Mouse (Mus musculus): ENCODE measurements around the gene Mog. TPM values are rescaled to one million over a fixed set of nuclear protein-coding genes. Genes with fewer than 3 reads are reported as not detected.

Gene Mog
- polyA plus RNA-seq, 1 experiment from 2014 or later, result 0.19 TPM

DNA sequence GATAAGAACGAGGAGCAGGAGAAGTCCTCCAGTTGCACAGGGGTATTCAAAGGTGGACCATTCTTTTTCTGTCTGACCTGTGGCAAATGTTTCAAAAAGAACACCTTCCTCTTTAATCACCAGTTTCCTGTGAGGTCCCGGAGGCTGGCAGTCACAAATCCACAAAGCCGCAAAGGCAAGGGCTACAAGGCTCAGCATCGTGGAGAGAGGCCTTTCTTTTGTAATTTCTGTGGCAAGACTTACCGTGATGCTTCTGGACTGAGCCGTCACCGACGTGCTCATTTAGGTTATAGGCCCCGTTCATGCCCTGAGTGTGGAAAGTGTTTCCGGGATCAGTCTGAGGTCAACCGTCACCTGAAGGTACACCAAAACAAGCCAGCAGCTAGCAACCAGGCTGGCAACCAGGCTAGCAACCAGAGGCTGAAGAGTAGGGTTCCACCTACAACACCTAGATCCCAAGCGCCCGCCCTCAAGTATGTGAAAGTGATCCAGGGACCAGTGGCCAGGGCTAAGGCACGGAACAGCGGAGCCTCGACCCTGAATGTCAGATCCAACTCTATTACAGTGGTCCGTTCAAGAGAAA lies 13.6 kb downstream of the Mog start:
- H3K9me3 ChIP-seq (ENCODE audit: control insufficient read depth, low read depth, low read length), result no peaks in the 10 kb centered on the region
- H3K4me1 ChIP-seq (ENCODE audit: control insufficient read depth, insufficient read depth, low read length), result no peaks in the 10 kb centered on the region
- H3K27ac ChIP-seq (ENCODE audit: low read length), result no peak overlapping the region
- H3K27me3 ChIP-seq (ENCODE audit: control insufficient read depth, insufficient read depth, low read length), result no peaks in the 10 kb centered on the region
- no peak overlapping the region for H3K4me3 ChIP-seq (ENCODE audit: low read depth, low read length)
- ATAC-seq (ENCODE audit: insufficient number of reproducible peaks, insufficient read depth, low FRiP score, low read depth), result no peak
- peaks cover 20% of the 10 kb centered on the region for H3K36me3 ChIP-seq (ENCODE audit: control insufficient read depth, insufficient read depth, low read length)
- WGBS, result 91% methylated on average over 17 of the region's 17 CpGs
- H3K4me2 ChIP-seq (replicated peaks; ENCODE audit: low read depth, low read length), result no peak overlapping the region
- H3K9ac ChIP-seq (replicated peaks; ENCODE audit: low read depth, low read length), result no peak overlapping the region

DNA sequence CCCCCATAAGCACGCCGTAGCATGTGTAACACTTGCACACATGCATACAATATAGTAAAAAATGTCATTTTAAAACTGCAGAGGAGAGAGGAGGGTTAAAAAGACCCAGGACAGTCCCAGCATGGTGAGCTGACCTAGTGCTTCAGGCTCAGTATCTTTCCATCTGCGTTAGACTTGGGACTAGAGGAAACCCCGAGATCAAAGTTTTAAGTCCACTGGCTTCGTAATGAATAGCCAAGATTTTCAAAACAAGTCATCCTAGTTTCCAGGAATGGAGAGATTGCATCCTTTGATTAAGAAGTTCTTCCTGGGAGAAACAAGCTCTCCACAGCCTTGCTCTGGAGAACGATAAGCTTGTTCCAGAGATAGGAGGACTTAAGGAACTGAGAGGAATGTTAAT lies 15.0 kb downstream of the Mog start:
- no peak overlapping the region for H3K4me3 ChIP-seq (ENCODE audit: low read depth, low read length)
- H3K9me3 ChIP-seq (ENCODE audit: control insufficient read depth, low read depth, low read length), result no peaks in the 10 kb centered on the region
- WGBS, result 90% methylated on average over 6 of the region's 6 CpGs
- H3K4me1 ChIP-seq (ENCODE audit: control insufficient read depth, insufficient read depth, low read length), result no peaks in the 10 kb centered on the region
- H3K4me2 ChIP-seq (replicated peaks; ENCODE audit: low read depth, low read length), result no peak overlapping the region
- no peak overlapping the region for H3K27ac ChIP-seq (ENCODE audit: low read length)
- H3K36me3 ChIP-seq (ENCODE audit: control insufficient read depth, insufficient read depth, low read length), result peaks cover 20% of the 10 kb centered on the region
- no peaks in the 10 kb centered on the region for H3K27me3 ChIP-seq (ENCODE audit: control insufficient read depth, insufficient read depth, low read length)
- no peak for ATAC-seq (ENCODE audit: insufficient number of reproducible peaks, insufficient read depth, low FRiP score, low read depth)
- H3K9ac ChIP-seq (replicated peaks; ENCODE audit: low read depth, low read length), result no peak overlapping the region

DNA sequence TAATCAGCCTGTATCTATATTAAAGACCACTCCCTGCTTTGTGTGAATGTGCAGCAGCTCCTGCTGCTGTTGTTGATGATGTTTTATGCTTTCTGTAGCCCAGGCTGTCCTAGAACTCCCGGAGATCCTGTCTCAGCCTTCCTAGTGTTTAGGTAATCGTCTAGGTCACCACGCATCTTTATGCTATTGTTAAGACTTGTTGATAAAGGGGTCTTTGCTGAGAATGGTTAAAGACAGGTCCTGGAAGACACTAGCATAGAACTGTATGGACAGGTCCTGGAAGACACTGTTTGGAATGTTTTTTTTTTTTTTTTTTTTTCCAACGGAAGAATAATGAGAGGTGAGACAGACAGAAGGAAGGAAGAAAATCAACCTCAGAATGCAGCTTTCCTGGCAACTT lies 19.8 kb downstream of the Mog start:
- Histone ChIP-seq H3K4me2 (replicated peaks; ENCODE audit: low read depth, low read length) (peak overlapping the region; percentile 76), H3K9ac (replicated peaks; ENCODE audit: low read depth, low read length) (peak overlapping the region; percentile 83), H3K9me3 (ENCODE audit: control insufficient read depth, low read depth, low read length) (no peaks in the 10 kb centered on the region), H3K4me1 (ENCODE audit: control insufficient read depth, insufficient read depth, low read length) (no peaks in the 10 kb centered on the region), H3K4me3 (ENCODE audit: low read depth, low read length) (peak overlapping the region; percentile 71), H3K27ac (ENCODE audit: low read length) (no peak overlapping the region; the same call in 1 of the 2 replicates), H3K27me3 (ENCODE audit: control insufficient read depth, insufficient read depth, low read length) (no peaks in the 10 kb centered on the region), H3K36me3 (ENCODE audit: control insufficient read depth, insufficient read depth, low read length) (peaks cover 11% of the 10 kb centered on the region)
- no peak for ATAC-seq (ENCODE audit: insufficient number of reproducible peaks, insufficient read depth, low FRiP score, low read depth)
- WGBS, result 27% methylated on average over 4 of the region's 4 CpGs

- H3K27ac ChIP-seq (ENCODE audit: low read length), result peak overlapping the region; percentile 87
- peaks cover 4% of the 10 kb centered on the region for H3K36me3 ChIP-seq (ENCODE audit: control insufficient read depth, insufficient read depth, low read length)
- ATAC-seq (ENCODE audit: insufficient number of reproducible peaks, insufficient read depth, low FRiP score, low read depth), result peak; percentile 87
- H3K9me3 ChIP-seq (ENCODE audit: control insufficient read depth, low read depth, low read length), result no peaks in the 10 kb centered on the region
- WGBS, result under 1% methylated on average over 49 of the region's 49 CpGs
- H3K4me1 ChIP-seq (ENCODE audit: control insufficient read depth, insufficient read depth, low read length), result no peaks in the 10 kb centered on the region
- peak overlapping the region; percentile 83 for H3K9ac ChIP-seq (replicated peaks; ENCODE audit: low read depth, low read length)
- H3K4me2 ChIP-seq (replicated peaks; ENCODE audit: low read depth, low read length), result peak overlapping the region; percentile 76
- peak overlapping the region; percentile 71 for H3K4me3 ChIP-seq (ENCODE audit: low read depth, low read length)
- H3K27me3 ChIP-seq (ENCODE audit: control insufficient read depth, insufficient read depth, low read length), result no peaks in the 10 kb centered on the region
These were observed 20.6 kb downstream of the Mog start for GRCm38 (mm10) chr17:37002364-37003330.

DNA sequence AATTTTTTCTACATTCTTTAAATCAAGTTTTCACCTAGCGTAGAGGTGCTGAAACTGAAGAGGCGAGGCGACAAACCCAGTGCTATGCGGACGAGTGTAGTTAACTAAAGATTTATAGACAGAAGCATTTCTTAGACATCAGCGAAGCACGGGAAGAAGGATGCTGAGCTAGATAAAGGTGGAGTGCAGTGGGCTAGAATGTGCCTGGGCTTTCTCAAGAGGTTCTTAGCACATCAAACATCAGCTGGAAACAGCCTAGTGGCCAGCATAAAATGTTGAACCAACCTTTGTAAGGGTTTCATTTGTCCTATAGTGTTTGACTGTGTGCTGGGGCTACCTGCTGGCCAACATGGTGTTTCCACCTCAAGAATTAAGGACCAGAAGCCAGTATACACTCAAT lies 22.3 kb downstream of the Mog start, which contains the start of gene Zfp57:
TSS of gene Zfp57 (plus strand) at position 301 of the 400 bp plus-strand sequence.
- Histone ChIP-seq H3K4me2 (replicated peaks; ENCODE audit: low read depth, low read length) (peak within 1 kb of the TSS; percentile 76; the same call in 1 of the 2 replicates), H3K27ac (ENCODE audit: low read length) (no peak within 1 kb of the TSS), H3K27me3 (ENCODE audit: control insufficient read depth, insufficient read depth, low read length) (no peaks in the 10 kb centered on the region), H3K36me3 (ENCODE audit: control insufficient read depth, insufficient read depth, low read length) (no peaks in the 10 kb centered on the region), H3K9ac (replicated peaks; ENCODE audit: low read depth, low read length) (no peak within 1 kb of the TSS), H3K4me1 (ENCODE audit: control insufficient read depth, insufficient read depth, low read length) (no peaks in the 10 kb centered on the region), H3K4me3 (ENCODE audit: low read depth, low read length) (peak within 1 kb of the TSS; percentile 71; the same call in 1 of the 2 replicates), H3K9me3 (ENCODE audit: control insufficient read depth, low read depth, low read length) (no peaks in the 10 kb centered on the region)
- WGBS, result 91% methylated on average over 7 of the region's 7 CpGs
- ATAC-seq (ENCODE audit: insufficient number of reproducible peaks, insufficient read depth, low FRiP score, low read depth), result no peak

DNA sequence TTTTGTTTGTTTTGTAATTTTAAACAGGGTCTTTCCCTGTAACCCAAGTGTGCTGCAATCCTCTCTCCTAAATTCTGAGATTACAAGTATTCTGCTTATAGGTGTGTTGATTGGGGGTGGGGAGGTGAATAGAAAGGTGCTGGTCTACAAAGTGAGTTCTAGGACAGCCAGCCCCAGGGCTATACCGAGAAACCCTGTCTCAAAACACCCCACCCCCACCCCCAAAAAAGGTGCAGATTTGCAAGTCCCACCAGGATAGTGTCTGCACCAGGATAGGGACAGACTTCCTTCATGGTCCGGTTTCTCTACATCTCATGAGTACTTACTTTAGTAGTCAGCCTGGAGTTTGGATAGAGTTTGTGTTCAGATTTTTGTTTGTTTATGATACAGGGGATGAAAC lies 24.7 kb downstream of the Mog start:
- no peak overlapping the region for H3K9ac ChIP-seq (replicated peaks; ENCODE audit: low read depth, low read length)
- WGBS, result 70% methylated on average over 2 of the region's 2 CpGs
- no peaks in the 10 kb centered on the region for H3K36me3 ChIP-seq (ENCODE audit: control insufficient read depth, insufficient read depth, low read length)
- H3K4me3 ChIP-seq (ENCODE audit: low read depth, low read length), result no peak overlapping the region
- H3K4me2 ChIP-seq (replicated peaks; ENCODE audit: low read depth, low read length), result no peak overlapping the region
- H3K4me1 ChIP-seq (ENCODE audit: control insufficient read depth, insufficient read depth, low read length), result no peaks in the 10 kb centered on the region
- H3K9me3 ChIP-seq (ENCODE audit: control insufficient read depth, low read depth, low read length), result no peaks in the 10 kb centered on the region
- H3K27ac ChIP-seq (ENCODE audit: low read length), result no peak overlapping the region
- ATAC-seq (ENCODE audit: insufficient number of reproducible peaks, insufficient read depth, low FRiP score, low read depth), result no peak
- H3K27me3 ChIP-seq (ENCODE audit: control insufficient read depth, insufficient read depth, low read length), result no peaks in the 10 kb centered on the region

- H3K4me1 ChIP-seq (ENCODE audit: control insufficient read depth, insufficient read depth, low read length), result no peaks in the 10 kb centered on the region
- no peaks in the 10 kb centered on the region for H3K36me3 ChIP-seq (ENCODE audit: control insufficient read depth, insufficient read depth, low read length)
- H3K27me3 ChIP-seq (ENCODE audit: control insufficient read depth, insufficient read depth, low read length), result no peaks in the 10 kb centered on the region
- no peak overlapping the region for H3K4me3 ChIP-seq (ENCODE audit: low read depth, low read length)
- H3K9ac ChIP-seq (replicated peaks; ENCODE audit: low read depth, low read length), result no peak overlapping the region
- no peaks in the 10 kb centered on the region for H3K9me3 ChIP-seq (ENCODE audit: control insufficient read depth, low read depth, low read length)
- ATAC-seq (ENCODE audit: insufficient number of reproducible peaks, insufficient read depth, low FRiP score, low read depth), result 0 out of 2 replicates have a peak, but pooled peaks have one; percentile 18
- WGBS, result 24% methylated on average over 7 of the region's 7 CpGs
- H3K27ac ChIP-seq (ENCODE audit: low read length), result no peak overlapping the region
- H3K4me2 ChIP-seq (replicated peaks; ENCODE audit: low read depth, low read length), result no peak overlapping the region
These were observed 26.0 kb downstream of the Mog start for GRCm38 (mm10) chr17:36997033-36997735.

DNA sequence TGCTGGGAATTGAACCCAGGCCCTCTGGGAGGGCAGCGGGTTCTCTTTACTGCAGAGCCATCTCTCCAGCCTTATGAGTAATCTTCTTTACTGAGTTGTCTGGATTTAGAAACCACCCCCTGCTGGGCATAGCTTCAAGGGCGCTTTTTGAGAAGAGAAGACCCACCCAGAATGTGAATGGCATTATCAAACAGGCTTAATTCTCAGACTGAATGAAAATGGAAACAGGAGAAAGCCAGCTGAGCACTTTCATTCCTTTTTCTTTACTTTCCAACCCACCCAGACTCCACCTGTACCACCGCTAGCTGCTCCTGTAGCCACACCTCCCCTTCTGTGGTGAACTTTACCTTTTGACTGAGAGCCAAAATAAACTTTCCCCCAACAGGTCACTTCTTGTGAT lies 27.8 kb downstream of the Mog start:
- 59% methylated on average over 3 of the region's 3 CpGs for WGBS
- no peak overlapping the region for H3K27ac ChIP-seq (ENCODE audit: low read length)

More for the DNA sequence above, 27.8 kb downstream of the Mog start:
- H3K36me3 ChIP-seq (ENCODE audit: control insufficient read depth, insufficient read depth, low read length), result no peaks in the 10 kb centered on the region
- ATAC-seq (ENCODE audit: insufficient number of reproducible peaks, insufficient read depth, low FRiP score, low read depth), result no peak
- no peaks in the 10 kb centered on the region for H3K4me1 ChIP-seq (ENCODE audit: control insufficient read depth, insufficient read depth, low read length)
- no peaks in the 10 kb centered on the region for H3K9me3 ChIP-seq (ENCODE audit: control insufficient read depth, low read depth, low read length)
- no peaks in the 10 kb centered on the region for H3K27me3 ChIP-seq (ENCODE audit: control insufficient read depth, insufficient read depth, low read length)
- no peak overlapping the region for H3K4me2 ChIP-seq (replicated peaks; ENCODE audit: low read depth, low read length)
- no peak overlapping the region for H3K4me3 ChIP-seq (ENCODE audit: low read depth, low read length)
- H3K9ac ChIP-seq (replicated peaks; ENCODE audit: low read depth, low read length), result no peak overlapping the region

Measured in stomach, embryonic 14.5 days (tissue).